ENCODE assay signal across 13 mouse cellular contexts in the genomic region with DNA sequence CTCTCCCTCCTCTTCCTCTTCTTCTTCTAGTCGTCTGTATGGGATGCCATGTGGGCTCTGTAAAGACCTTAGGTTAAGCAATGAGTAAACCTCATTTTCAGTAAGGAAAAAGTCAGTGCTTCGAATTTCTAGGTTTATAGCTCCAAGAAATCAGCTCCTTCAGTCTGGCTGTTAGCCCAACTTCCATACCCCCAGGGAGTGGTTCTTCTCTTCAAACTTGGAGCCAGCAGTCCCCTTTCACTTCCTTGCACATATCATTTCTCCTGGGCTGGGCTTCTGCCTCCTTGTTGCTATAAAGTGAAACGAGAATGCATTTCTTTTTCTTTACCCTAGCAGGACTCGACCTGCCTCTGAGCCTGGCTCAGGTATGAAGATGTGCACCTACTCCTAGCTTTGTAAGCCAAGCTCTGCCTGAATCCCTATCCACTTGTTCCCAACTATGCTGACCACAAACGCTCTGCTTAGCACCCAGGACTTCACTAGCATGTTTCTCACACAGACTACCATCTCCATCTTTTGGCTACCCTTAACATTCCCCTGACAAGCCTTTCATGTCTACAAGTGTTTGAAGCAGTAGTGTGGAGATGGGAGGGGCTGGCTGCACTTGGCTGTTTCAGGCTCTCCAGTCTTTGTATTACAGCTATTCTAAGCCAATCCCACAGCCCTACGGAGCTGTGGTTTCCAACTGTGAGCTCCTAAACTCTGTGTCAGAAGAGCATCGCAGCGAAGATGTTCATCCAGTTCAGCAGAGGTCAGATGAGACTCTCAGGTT.
DNase-seq lines count a peak whose midpoint lies in the region; ATAC-seq lines count a peak whose summit lies in the region.
"Had no signal": no experiment of that assay in that cellular context is flagged by ENCODE, and none has a peak within 500 bp of the region (broad histone marks: within the 10 kb centered on the region; RNA-seq: fewer than 3 reads in every experiment).

No protein-coding gene starts in this region.

- H3K4me1 ChIP-seq in kidney, embryonic 16.5 days (ENCODE audit: insufficient read depth, low read length), result peaks cover 23% of the 10 kb centered on the region
- no peaks in the 10 kb centered on the region for H3K4me1 ChIP-seq in forebrain, embryonic 11.5 days (replicated peaks; ENCODE audit: control insufficient read depth, insufficient read depth, low read length)
- H3K4me1 ChIP-seq in hindbrain, embryonic 13.5 days (replicated peaks), result no peaks in the 10 kb centered on the region
- H3K4me1 ChIP-seq: hindbrain, embryonic 15.5 days; liver, embryonic 13.5 days had no signal

- no peaks in the 10 kb centered on the region for H3K27me3 ChIP-seq in kidney, embryonic 16.5 days (ENCODE audit: insufficient read depth, low read length)
- no peaks in the 10 kb centered on the region for H3K27me3 ChIP-seq in forebrain, embryonic 11.5 days (ENCODE audit: control insufficient read depth, insufficient read depth, low read length)
- peaks cover 11% of the 10 kb centered on the region; the same call in 1 of the 2 replicates for H3K27me3 ChIP-seq in hindbrain, embryonic 13.5 days
- H3K27me3 ChIP-seq: embryonic facial prominence, embryonic 12.5 days; hindbrain, embryonic 15.5 days; liver, embryonic 13.5 days; neural tube, embryonic 15.5 days had no signal

- H3K36me3 ChIP-seq in kidney, embryonic 16.5 days (ENCODE audit: insufficient read depth, low read length), result no peaks in the 10 kb centered on the region
- no peaks in the 10 kb centered on the region for H3K36me3 ChIP-seq in forebrain, embryonic 11.5 days (ENCODE audit: control insufficient read depth, insufficient read depth, low read length)
- H3K36me3 ChIP-seq in hindbrain, embryonic 13.5 days, result no peaks in the 10 kb centered on the region
- H3K36me3 ChIP-seq: embryonic facial prominence, embryonic 12.5 days; hindbrain, embryonic 15.5 days; liver, embryonic 13.5 days; neural tube, embryonic 15.5 days had no signal

- WGBS in kidney, embryonic 16.5 days, result 38% methylated on average over 8 of the region's 8 CpGs
- 72% methylated on average over 8 of the region's 8 CpGs for WGBS in forebrain, embryonic 11.5 days
- 68% methylated on average over 8 of the region's 8 CpGs for WGBS in hindbrain, embryonic 13.5 days

- H3K9ac ChIP-seq in kidney, embryonic 16.5 days (replicated peaks; ENCODE audit: low read length), result no peak overlapping the region
- H3K9ac ChIP-seq in forebrain, embryonic 11.5 days (ENCODE audit: low read length), result no peak overlapping the region
- H3K9ac ChIP-seq in hindbrain, embryonic 13.5 days, result no peak overlapping the region
- H3K9ac ChIP-seq: embryonic facial prominence, embryonic 12.5 days; hindbrain, embryonic 15.5 days; liver, embryonic 13.5 days; neural tube, embryonic 15.5 days had no signal

- DNase-seq in kidney, postnatal 25 days, result no peak
- peak; percentile 86 for DNase-seq in ZHBTc4 (ENCODE audit: low read depth, low spot score)
- DNase-seq in gastrocnemius, postnatal 10 days, result peak; percentile 38
- DNase-seq in lung, postnatal 36 days, result peak; percentile 57
- DNase-seq in forebrain, embryonic 11.5 days (ENCODE audit: low spot score), result no peak
- DNase-seq: cerebellum, adult 2 months; liver, embryonic 13.5 days; midbrain, embryonic 14.5 days had no signal

- no peaks in the 10 kb centered on the region for H3K9me3 ChIP-seq in kidney, embryonic 16.5 days (ENCODE audit: low read length)
- no peaks in the 10 kb centered on the region for H3K9me3 ChIP-seq in forebrain, embryonic 11.5 days (ENCODE audit: control insufficient read depth, low read length)
- H3K9me3 ChIP-seq in hindbrain, embryonic 13.5 days, result no peaks in the 10 kb centered on the region
- H3K9me3 ChIP-seq: embryonic facial prominence, embryonic 12.5 days; hindbrain, embryonic 15.5 days; liver, embryonic 13.5 days; neural tube, embryonic 15.5 days had no signal

- peak overlapping the region; percentile 83 for H3K27ac ChIP-seq in kidney, embryonic 16.5 days (ENCODE audit: low read length)
- no peak overlapping the region for H3K27ac ChIP-seq in forebrain, embryonic 11.5 days (ENCODE audit: low read depth, low read length)
- no peak overlapping the region for H3K27ac ChIP-seq in hindbrain, embryonic 13.5 days
- H3K27ac ChIP-seq: embryonic facial prominence, embryonic 12.5 days; hindbrain, embryonic 15.5 days; liver, embryonic 13.5 days had no signal

- H3K4me2 ChIP-seq in kidney, embryonic 16.5 days (replicated peaks; ENCODE audit: low read depth, low read length), result peak overlapping the region; percentile 8; the same call in 1 of the 2 replicates
- no peak overlapping the region for H3K4me2 ChIP-seq in forebrain, embryonic 11.5 days (ENCODE audit: low read depth, low read length, severe bottlenecking)
- no peak overlapping the region for H3K4me2 ChIP-seq in hindbrain, embryonic 13.5 days
- H3K4me2 ChIP-seq: embryonic facial prominence, embryonic 12.5 days; hindbrain, embryonic 15.5 days; liver, embryonic 13.5 days; neural tube, embryonic 15.5 days had no signal

- ATAC-seq in kidney, embryonic 16.5 days (ENCODE audit: low FRiP score, low TSS enrichment), result no peak
- no peak for ATAC-seq in forebrain, embryonic 11.5 days (replicated peaks; ENCODE audit: low FRiP score)
- ATAC-seq in hindbrain, embryonic 13.5 days (ENCODE audit: low FRiP score), result no peak

- no peak overlapping the region for H3K4me3 ChIP-seq in kidney, embryonic 16.5 days (ENCODE audit: low read length)
- H3K4me3 ChIP-seq in forebrain, embryonic 11.5 days (ENCODE audit: low read depth, low read length), result no peak overlapping the region
- no peak overlapping the region for H3K4me3 ChIP-seq in hindbrain, embryonic 13.5 days
- H3K4me3 ChIP-seq: embryonic facial prominence, embryonic 12.5 days; hindbrain, embryonic 15.5 days; liver, embryonic 13.5 days; neural tube, embryonic 15.5 days had no signal

Comparison
In these comparisons a context has a peak if more than half of its experiments do, and no peak if none do; other contexts are left out.
1. DNase-seq: peak in ZHBTc4 (single experiment), gastrocnemius, postnatal 10 days (single experiment) and lung, postnatal 36 days (single experiment); none in kidney, postnatal 25 days (0 of 2) and forebrain, embryonic 11.5 days (single experiment).